Mouse (Mus musculus): ENCODE measurements around the gene Col26a1. TPM values are rescaled to one million over a fixed set of nuclear protein-coding genes. Genes with fewer than 3 reads are reported as not detected.

Col26a1 gene
- 1.5 and 2.0 TPM in 2 replicates for polyA plus RNA-seq (2012; rRNA removed)

DNA sequence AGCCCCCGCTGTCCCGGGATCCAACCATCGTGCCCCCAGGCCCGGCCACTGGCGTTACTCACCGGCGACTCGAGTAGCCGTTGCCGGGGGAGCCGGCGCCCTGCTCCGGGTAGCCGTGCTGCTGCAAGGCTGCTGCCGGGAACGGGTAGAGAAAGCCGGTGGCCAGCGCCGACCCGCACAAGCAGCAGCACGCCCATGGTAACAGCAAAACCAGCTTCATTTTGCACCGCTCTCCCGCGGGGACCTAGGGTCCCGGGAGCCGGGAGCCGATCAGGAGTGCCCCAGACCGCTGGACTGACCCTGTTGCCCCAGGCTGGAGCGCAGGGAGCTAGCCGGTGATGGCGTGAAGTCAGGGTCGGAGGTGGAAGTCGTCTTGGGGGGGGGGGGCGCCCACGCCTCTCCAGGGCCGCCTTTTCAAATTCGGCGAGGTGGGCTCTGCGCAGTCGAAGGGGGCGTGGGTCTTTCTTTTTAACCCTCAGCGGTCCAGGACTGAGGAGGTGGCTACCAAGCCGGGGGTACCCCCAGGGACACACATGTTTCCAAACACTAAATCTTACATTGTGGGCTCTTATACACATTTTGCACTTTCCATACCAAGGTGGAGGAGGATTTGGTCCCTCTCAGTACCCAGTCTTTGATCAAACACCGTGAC, at the start of gene Col26a1:
Gene Col26a1 (minus strand): TSS at position 422 of the 652 bp plus-strand sequence.
- no peak for DNase-seq
- Histone ChIP-seq H3K4me3 (replicated peaks; ENCODE audit: extremely low read depth, low read depth, low read length) (no peak within 1 kb of the TSS), H3K4me1 (ENCODE audit: control insufficient read depth, insufficient read depth, low read length) (no peaks in the 10 kb centered on the region)
- 4% methylated on average over 44 of the region's 44 CpGs for WGBS
- TF ChIP-seq CTCF (IDR thresholded peaks at IDR 0.05; ENCODE audit: insufficient read depth, low read length) (no peak), POLR2A (IDR thresholded peaks at IDR 0.05; ENCODE audit: borderline replicate concordance, extremely low read depth, low read depth, low read length) (no peak)

DNA sequence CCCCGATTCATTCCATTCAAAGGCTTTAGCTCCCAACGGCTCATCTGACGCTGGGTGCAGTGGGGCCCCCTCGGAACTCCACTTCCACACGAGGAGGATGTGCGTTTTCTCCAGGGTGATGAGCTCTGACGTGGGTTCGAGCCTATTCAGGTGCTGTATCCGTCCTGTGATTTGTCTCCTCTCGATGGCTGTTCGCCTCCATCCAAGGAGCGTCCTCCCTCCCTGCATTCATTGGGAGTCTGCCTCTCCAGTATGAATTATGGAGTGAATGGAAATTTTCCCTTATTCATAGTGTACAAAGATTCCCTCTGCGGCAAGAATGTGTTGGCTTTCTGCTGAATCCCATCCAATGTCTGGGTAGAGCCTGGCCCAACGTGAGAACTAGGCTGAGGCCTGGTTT, 48.9 kb upstream of the Col26a1 start:
- no peak for DNase-seq
- TF ChIP-seq CTCF (IDR thresholded peaks at IDR 0.05; ENCODE audit: insufficient read depth, low read length) (no peak), POLR2A (IDR thresholded peaks at IDR 0.05; ENCODE audit: borderline replicate concordance, extremely low read depth, low read depth, low read length) (no peak)
- no peak overlapping the region for H3K4me3 ChIP-seq (replicated peaks; ENCODE audit: extremely low read depth, low read depth, low read length)
- WGBS: 84% methylated on average over 14 of the region's 14 CpGs
- H3K4me1 ChIP-seq (ENCODE audit: control insufficient read depth, insufficient read depth, low read length): no peaks in the 10 kb centered on the region

DNA sequence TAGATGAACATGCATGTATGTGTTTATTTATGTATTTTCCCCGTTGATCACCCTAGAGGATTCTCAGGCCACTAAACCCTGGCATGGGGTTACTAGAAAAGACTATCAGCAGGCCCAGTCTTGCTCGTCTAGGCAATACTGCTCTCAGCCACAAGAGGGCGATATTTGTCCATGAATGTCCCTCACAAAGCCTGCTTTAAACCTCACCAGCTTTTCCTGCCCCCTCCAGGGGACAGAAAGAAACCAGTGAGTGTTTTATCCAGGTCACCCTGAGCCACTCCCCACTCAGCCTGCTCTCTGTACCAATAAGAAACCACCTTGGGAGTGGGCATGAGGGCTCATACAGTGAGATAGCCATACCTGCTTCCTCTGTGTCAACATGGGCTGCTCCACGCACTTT, 46.1 kb upstream of the Col26a1 start:
- no peak overlapping the region for H3K4me3 ChIP-seq (replicated peaks; ENCODE audit: extremely low read depth, low read depth, low read length)
- 18% methylated on average over 4 of the region's 4 CpGs for WGBS
- TF ChIP-seq POLR2A (IDR thresholded peaks at IDR 0.05; ENCODE audit: borderline replicate concordance, extremely low read depth, low read depth, low read length) (no peak), CTCF (IDR thresholded peaks at IDR 0.05; ENCODE audit: insufficient read depth, low read length) (peak; percentile 62)
- peak; percentile 81 for DNase-seq
- no peaks in the 10 kb centered on the region for H3K4me1 ChIP-seq (ENCODE audit: control insufficient read depth, insufficient read depth, low read length)

DNA sequence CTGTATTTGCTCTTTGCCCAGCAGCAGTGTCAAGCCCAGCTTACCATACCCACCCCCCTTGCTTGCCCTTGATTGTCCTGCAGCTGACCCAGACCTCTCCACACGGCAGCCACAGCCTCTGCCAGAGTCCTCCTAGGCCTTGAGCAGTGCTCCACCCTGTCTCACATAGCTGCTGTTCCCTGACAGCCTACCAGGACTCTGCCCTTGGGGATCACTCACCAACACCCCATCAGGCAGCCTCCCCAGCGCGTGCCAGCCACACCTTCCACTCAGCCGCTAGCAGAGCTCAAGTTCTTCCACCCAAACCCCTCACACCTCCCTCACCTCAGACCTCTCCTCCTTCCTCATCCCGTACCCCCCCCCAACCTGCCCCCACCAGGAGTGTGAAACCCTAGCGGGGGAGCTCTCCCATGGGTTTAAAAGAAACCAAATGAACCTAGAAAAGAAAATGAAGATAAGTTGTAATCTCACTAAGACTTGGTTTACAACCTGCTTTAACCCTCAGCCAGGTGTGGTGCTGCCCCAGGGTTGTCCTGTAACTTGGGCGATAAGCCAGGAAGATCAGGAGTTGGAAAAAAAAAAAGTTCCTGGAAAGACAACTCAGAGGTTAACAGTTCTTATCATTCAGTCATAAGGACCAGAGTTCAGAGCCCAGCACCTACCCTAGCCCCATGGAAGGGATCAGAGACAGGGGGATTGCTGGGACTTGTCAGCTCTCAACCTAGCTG, 40.9 kb upstream of the Col26a1 start:
- DNase-seq: no peak
- Histone ChIP-seq H3K4me3 (replicated peaks; ENCODE audit: extremely low read depth, low read depth, low read length) (no peak overlapping the region), H3K4me1 (ENCODE audit: control insufficient read depth, insufficient read depth, low read length) (no peaks in the 10 kb centered on the region)
- 45% methylated on average over 7 of the region's 7 CpGs for WGBS
- TF ChIP-seq POLR2A (IDR thresholded peaks at IDR 0.05; ENCODE audit: borderline replicate concordance, extremely low read depth, low read depth, low read length) (no peak), CTCF (IDR thresholded peaks at IDR 0.05; ENCODE audit: insufficient read depth, low read length) (no peak)

DNA sequence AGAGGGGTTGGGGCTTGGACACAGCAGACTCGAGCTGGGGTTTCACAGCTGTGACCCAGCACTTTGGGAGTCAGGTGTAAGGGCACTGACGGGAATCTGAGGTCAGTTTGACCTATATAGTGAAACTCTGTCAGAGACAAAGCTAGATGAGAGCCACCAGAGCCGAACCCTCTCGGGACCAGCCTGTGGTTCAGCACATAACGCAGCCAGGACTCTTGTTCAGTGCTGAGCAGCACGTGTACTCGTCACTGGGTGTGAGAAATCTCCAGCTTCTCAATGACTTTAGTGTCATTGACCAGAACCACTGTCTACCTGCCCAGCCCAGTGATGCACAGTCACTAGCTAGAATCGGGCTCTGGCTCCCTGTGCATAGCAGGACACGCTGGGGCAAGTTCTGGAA, 39.8 kb upstream of the Col26a1 start:
- no peak overlapping the region for H3K4me3 ChIP-seq (replicated peaks; ENCODE audit: extremely low read depth, low read depth, low read length)
- H3K4me1 ChIP-seq (ENCODE audit: control insufficient read depth, insufficient read depth, low read length): no peaks in the 10 kb centered on the region
- TF ChIP-seq POLR2A (IDR thresholded peaks at IDR 0.05; ENCODE audit: borderline replicate concordance, extremely low read depth, low read depth, low read length): no peak
- TF ChIP-seq CTCF (IDR thresholded peaks at IDR 0.05; ENCODE audit: insufficient read depth, low read length): no peak
- no peak for DNase-seq
- 86% methylated on average over 9 of the region's 9 CpGs for WGBS

DNA sequence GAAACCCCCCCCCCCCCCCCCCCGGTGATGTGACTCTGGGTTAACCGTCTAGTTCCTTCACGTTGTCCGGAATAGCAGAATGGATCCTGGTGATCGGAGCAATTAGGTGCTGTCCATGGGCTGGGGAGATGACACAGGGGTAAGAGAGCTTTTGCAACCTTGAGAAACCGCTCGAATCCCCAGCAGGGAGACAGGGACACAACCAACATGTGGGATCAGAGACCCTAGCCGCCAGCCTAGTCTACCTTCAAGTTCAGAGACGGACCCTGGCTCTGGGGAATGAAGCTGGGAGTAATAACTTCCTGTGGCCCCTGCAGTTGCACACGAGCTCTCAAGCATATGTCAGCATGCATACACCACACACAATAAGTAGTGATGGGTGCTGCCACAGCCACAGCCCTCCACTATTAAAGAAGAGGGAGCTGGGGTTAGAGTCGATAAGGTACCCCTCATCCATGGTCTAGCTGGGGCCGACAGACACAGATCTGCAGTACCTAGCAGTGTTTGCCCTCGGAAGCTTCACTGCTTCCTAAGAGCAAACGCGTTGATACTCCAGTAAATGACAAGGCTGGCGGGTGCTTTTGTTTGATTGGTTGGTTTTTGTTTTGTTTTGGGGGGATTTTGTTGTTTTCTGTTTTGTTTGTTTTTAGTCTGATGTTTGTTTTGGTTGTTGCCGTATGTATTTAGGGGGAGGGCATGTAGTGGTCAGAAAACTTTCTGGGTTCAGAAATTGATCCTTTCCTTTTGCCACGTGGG, 36.7 kb upstream of the Col26a1 start:
- no peak for DNase-seq
- 17% methylated on average over 17 of the region's 18 CpGs for WGBS
- Histone ChIP-seq H3K4me1 (ENCODE audit: control insufficient read depth, insufficient read depth, low read length) (no peaks in the 10 kb centered on the region), H3K4me3 (replicated peaks; ENCODE audit: extremely low read depth, low read depth, low read length) (no peak overlapping the region)
- no peak for TF ChIP-seq CTCF (IDR thresholded peaks at IDR 0.05; ENCODE audit: insufficient read depth, low read length)
- TF ChIP-seq POLR2A (IDR thresholded peaks at IDR 0.05; ENCODE audit: borderline replicate concordance, extremely low read depth, low read depth, low read length): no peak

DNA sequence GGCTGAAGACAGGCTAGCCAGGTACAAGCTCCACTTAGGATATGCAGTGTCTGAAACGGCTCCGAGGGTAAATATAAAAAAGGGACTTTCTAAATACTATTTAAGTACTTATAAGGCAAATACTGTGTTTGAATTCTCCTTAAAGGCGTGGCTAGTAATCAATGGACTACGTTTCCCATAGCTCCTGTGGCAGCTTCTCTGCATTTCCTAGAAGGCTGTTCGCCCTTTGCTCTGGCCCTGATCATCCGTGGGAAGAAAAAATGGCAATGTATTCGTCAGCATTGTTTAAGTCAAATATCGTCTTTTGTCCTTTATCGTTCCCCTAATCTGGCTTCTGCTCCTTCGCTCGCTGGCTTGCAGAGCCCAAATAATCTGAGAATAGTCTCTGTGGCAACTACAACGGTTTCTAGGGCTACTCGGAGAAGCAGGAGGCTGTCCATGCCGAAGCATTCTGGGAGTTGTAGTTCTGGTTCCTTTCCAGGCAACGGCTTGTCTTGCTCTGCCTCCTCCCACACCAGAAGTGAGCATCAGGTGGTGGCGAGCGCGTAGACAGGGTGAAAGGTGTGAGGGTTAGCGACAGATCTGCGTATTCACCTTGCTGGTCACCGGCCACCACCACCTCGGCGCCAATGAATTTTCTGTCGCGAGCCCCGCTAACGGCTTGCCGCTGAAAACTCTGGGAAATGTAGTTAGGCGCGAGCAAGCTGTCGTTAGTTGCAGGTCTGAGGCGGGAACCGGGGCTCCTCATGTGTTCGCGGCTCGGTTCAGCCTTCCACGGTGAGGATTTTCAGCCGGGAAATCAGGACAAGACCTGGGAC, 35.9 kb upstream of the Col26a1 start:
- 2% methylated on average over 38 of the region's 38 CpGs for WGBS
- Histone ChIP-seq H3K4me3 (replicated peaks; ENCODE audit: extremely low read depth, low read depth, low read length) (peak overlapping the region; percentile 74), H3K4me1 (ENCODE audit: control insufficient read depth, insufficient read depth, low read length) (no peaks in the 10 kb centered on the region)
- peak; percentile 40; the same call in 1 of the 2 replicates for TF ChIP-seq POLR2A (IDR thresholded peaks at IDR 0.05; ENCODE audit: borderline replicate concordance, extremely low read depth, low read depth, low read length)
- TF ChIP-seq CTCF (IDR thresholded peaks at IDR 0.05; ENCODE audit: insufficient read depth, low read length): no peak
- peak; percentile 80 for DNase-seq

DNA sequence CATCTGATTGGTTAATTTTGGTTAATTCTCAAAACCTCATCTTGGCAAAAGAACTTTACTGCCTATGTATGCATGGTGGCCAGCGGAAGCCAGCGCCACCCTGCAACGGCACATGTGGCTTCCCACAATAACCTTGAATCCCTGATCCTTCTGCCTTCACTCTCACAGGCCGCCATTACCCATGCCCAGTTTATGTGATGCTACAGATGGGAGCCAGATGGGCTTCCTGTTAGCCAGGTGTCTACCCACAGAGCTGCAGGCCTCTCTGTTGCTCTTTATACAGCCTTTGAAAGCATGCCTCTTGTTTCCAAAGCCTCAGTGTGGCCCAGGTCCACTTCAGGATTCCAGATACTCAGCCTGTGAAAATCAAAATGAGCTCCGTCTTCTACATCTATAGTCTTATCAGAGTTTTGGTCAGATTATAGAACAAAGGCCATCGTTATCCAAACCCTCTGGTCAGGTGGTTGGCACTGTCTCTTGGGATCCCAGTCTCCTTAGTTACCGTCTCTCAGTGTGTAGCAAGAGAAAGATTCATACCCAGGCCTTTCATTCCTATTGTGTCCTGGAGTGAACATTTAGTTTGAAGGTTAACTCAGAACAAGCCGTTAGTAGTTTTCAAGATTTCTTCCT, 34.7 kb upstream of the Col26a1 start:
- TF ChIP-seq CTCF (IDR thresholded peaks at IDR 0.05; ENCODE audit: insufficient read depth, low read length): no peak
- TF ChIP-seq POLR2A (IDR thresholded peaks at IDR 0.05; ENCODE audit: borderline replicate concordance, extremely low read depth, low read depth, low read length): no peak
- WGBS: 95% methylated on average over 8 of the region's 8 CpGs
- no peak for DNase-seq
- H3K4me1 ChIP-seq (ENCODE audit: control insufficient read depth, insufficient read depth, low read length): no peaks in the 10 kb centered on the region
- H3K4me3 ChIP-seq (replicated peaks; ENCODE audit: extremely low read depth, low read depth, low read length): no peak overlapping the region
